Mouse (Mus musculus): Measurements from ENCODE around the gene Rpia. TPM values are rescaled to one million over a fixed set of nuclear protein-coding genes. Genes with fewer than 3 reads are reported as not detected.

The Rpia gene
- polyA plus RNA-seq, 1 experiment from 2014 or later, result 3.0 TPM

GRCm38 (mm10) chr6:70740535-70740934 is 51.5 kb downstream of the Rpia start:
- no peak overlapping the region for H3K27ac ChIP-seq
- H3K4me1 ChIP-seq, result no peaks in the 10 kb centered on the region
- no peak overlapping the region for H3K4me2 ChIP-seq
- H3K4me3 ChIP-seq, result no peak overlapping the region
- no peaks in the 10 kb centered on the region for H3K27me3 ChIP-seq (replicated peaks)
- no peaks in the 10 kb centered on the region for H3K36me3 ChIP-seq (replicated peaks)
- no peaks in the 10 kb centered on the region for H3K9me3 ChIP-seq
- ATAC-seq (replicated peaks), result no peak
- no peak overlapping the region for H3K9ac ChIP-seq

GRCm38 (mm10) chr6:70739456-70739855 is 52.6 kb downstream of the Rpia start:
- WGBS, result 76% methylated on average over 1 of the region's 1 CpGs
- H3K4me2 ChIP-seq, result no peak overlapping the region
- no peak overlapping the region for H3K27ac ChIP-seq
- H3K9me3 ChIP-seq, result no peaks in the 10 kb centered on the region
- no peak for ATAC-seq (replicated peaks)
- H3K4me3 ChIP-seq, result no peak overlapping the region
- no peak overlapping the region for H3K9ac ChIP-seq
- H3K27me3 ChIP-seq (replicated peaks), result no peaks in the 10 kb centered on the region
- H3K4me1 ChIP-seq, result no peaks in the 10 kb centered on the region
- H3K36me3 ChIP-seq (replicated peaks), result no peaks in the 10 kb centered on the region

- Histone ChIP-seq H3K27ac (no peak overlapping the region), H3K4me1 (no peaks in the 10 kb centered on the region), H3K27me3 (replicated peaks) (no peaks in the 10 kb centered on the region), H3K4me3 (no peak overlapping the region), H3K4me2 (no peak overlapping the region), H3K36me3 (replicated peaks) (no peaks in the 10 kb centered on the region), H3K9me3 (no peaks in the 10 kb centered on the region), H3K9ac (no peak overlapping the region)
- 91% methylated on average over 2 of the region's 2 CpGs for WGBS
- ATAC-seq (replicated peaks), result no peak
Measured at GRCm38 (mm10) chr6:70735528-70735927, 56.5 kb downstream of the Rpia start.

- H3K36me3 ChIP-seq (replicated peaks), result no peaks in the 10 kb centered on the region
- H3K4me2 ChIP-seq, result no peak overlapping the region
- no peaks in the 10 kb centered on the region for H3K9me3 ChIP-seq
- no peaks in the 10 kb centered on the region for H3K27me3 ChIP-seq (replicated peaks)
- no peak overlapping the region for H3K4me3 ChIP-seq
- no peak for ATAC-seq (replicated peaks)
- H3K9ac ChIP-seq, result no peak overlapping the region
- H3K4me1 ChIP-seq, result no peaks in the 10 kb centered on the region
- H3K27ac ChIP-seq, result no peak overlapping the region
Measured at GRCm38 (mm10) chr6:70730828-70731227, 61.2 kb downstream of the Rpia start.

- Histone ChIP-seq H3K4me1 (no peaks in the 10 kb centered on the region), H3K9me3 (no peaks in the 10 kb centered on the region), H3K4me2 (no peak overlapping the region), H3K27me3 (replicated peaks) (no peaks in the 10 kb centered on the region), H3K9ac (no peak overlapping the region), H3K27ac (no peak overlapping the region), H3K36me3 (replicated peaks) (no peaks in the 10 kb centered on the region), H3K4me3 (no peak overlapping the region)
- WGBS, result 91% methylated on average over 1 of the region's 1 CpGs
- no peak for ATAC-seq (replicated peaks)
Measured at GRCm38 (mm10) chr6:70729125-70729524, 62.9 kb downstream of the Rpia start.

GRCm38 (mm10) chr6:70727094-70727721 is 64.8 kb downstream of the Rpia start:
- Histone ChIP-seq H3K4me1 (no peaks in the 10 kb centered on the region), H3K27me3 (replicated peaks) (no peaks in the 10 kb centered on the region), H3K9me3 (no peaks in the 10 kb centered on the region), H3K27ac (no peak overlapping the region), H3K4me3 (no peak overlapping the region), H3K36me3 (replicated peaks) (no peaks in the 10 kb centered on the region), H3K9ac (no peak overlapping the region), H3K4me2 (no peak overlapping the region)
- ATAC-seq (replicated peaks), result no peak
- 83% methylated on average over 4 of the region's 4 CpGs for WGBS

- Histone ChIP-seq H3K4me2 (no peak overlapping the region), H3K9ac (no peak overlapping the region), H3K4me3 (no peak overlapping the region), H3K27ac (no peak overlapping the region), H3K27me3 (replicated peaks) (no peaks in the 10 kb centered on the region), H3K9me3 (no peaks in the 10 kb centered on the region), H3K4me1 (no peaks in the 10 kb centered on the region), H3K36me3 (replicated peaks) (no peaks in the 10 kb centered on the region)
- WGBS, result 59% methylated on average over 2 of the region's 2 CpGs
- ATAC-seq (replicated peaks), result no peak
Measured at GRCm38 (mm10) chr6:70725639-70726038, 66.4 kb downstream of the Rpia start.

- no peak for ATAC-seq (replicated peaks)
- Histone ChIP-seq H3K27ac (no peak overlapping the region), H3K9ac (no peak overlapping the region), H3K4me3 (no peak overlapping the region), H3K36me3 (replicated peaks) (no peaks in the 10 kb centered on the region), H3K27me3 (replicated peaks) (no peaks in the 10 kb centered on the region), H3K4me2 (no peak overlapping the region), H3K4me1 (no peaks in the 10 kb centered on the region), H3K9me3 (no peaks in the 10 kb centered on the region)
- WGBS, result 93% methylated on average over 13 of the region's 13 CpGs
Measured at GRCm38 (mm10) chr6:70724722-70725121, 67.3 kb downstream of the Rpia start.

GRCm38 (mm10) chr6:70722298-70722697 is 69.7 kb downstream of the Rpia start:
- Histone ChIP-seq H3K4me1 (no peaks in the 10 kb centered on the region), H3K27me3 (replicated peaks) (no peaks in the 10 kb centered on the region), H3K9ac (no peak overlapping the region), H3K9me3 (no peaks in the 10 kb centered on the region), H3K27ac (no peak overlapping the region), H3K4me2 (no peak overlapping the region), H3K4me3 (no peak overlapping the region), H3K36me3 (replicated peaks) (no peaks in the 10 kb centered on the region)
- WGBS, result 88% methylated on average over 7 of the region's 7 CpGs
- no peak for ATAC-seq (replicated peaks)

GRCm38 (mm10) chr6:70718760-70719159 is 73.3 kb downstream of the Rpia start:
- Histone ChIP-seq H3K27me3 (replicated peaks) (no peaks in the 10 kb centered on the region), H3K9ac (no peak overlapping the region), H3K4me1 (peaks cover 5% of the 10 kb centered on the region; the same call in 1 of the 2 replicates), H3K27ac (no peak overlapping the region), H3K9me3 (no peaks in the 10 kb centered on the region), H3K4me2 (no peak overlapping the region), H3K36me3 (replicated peaks) (no peaks in the 10 kb centered on the region), H3K4me3 (no peak overlapping the region)
- no peak for ATAC-seq (replicated peaks)
- 64% methylated on average over 2 of the region's 2 CpGs for WGBS

GRCm38 (mm10) chr6:70718164-70718563 is 73.9 kb downstream of the Rpia start:
- no peak overlapping the region for H3K9ac ChIP-seq
- H3K9me3 ChIP-seq, result no peaks in the 10 kb centered on the region
- no peaks in the 10 kb centered on the region for H3K36me3 ChIP-seq (replicated peaks)
- H3K27ac ChIP-seq, result no peak overlapping the region
- H3K4me2 ChIP-seq, result no peak overlapping the region
- H3K4me1 ChIP-seq, result peaks cover 5% of the 10 kb centered on the region; the same call in 1 of the 2 replicates
- 89% methylated on average over 4 of the region's 4 CpGs for WGBS
- no peak overlapping the region for H3K4me3 ChIP-seq
- ATAC-seq (replicated peaks), result no peak
- no peaks in the 10 kb centered on the region for H3K27me3 ChIP-seq (replicated peaks)

GRCm38 (mm10) chr6:70716701-70717393 is 75.2 kb downstream of the Rpia start:
- Histone ChIP-seq H3K27me3 (replicated peaks) (no peaks in the 10 kb centered on the region), H3K4me3 (no peak overlapping the region), H3K36me3 (replicated peaks) (no peaks in the 10 kb centered on the region), H3K9me3 (no peaks in the 10 kb centered on the region), H3K4me1 (peaks cover 5% of the 10 kb centered on the region; the same call in 1 of the 2 replicates), H3K4me2 (no peak overlapping the region), H3K27ac (no peak overlapping the region), H3K9ac (no peak overlapping the region)
- 82% methylated on average over 12 of the region's 12 CpGs for WGBS
- no peak for ATAC-seq (replicated peaks)

Data from midbrain, embryonic 15.5 days (tissue).